Mouse (Mus musculus): ENCODE results near the gene Tecta.

Tecta gene

GRCm38 (mm10) chr9:42399829-42400228, at the start of gene Tecta:
Tecta (minus strand) TSS chr9:42399929.
- DNase-seq (ENCODE audit: low spot score in 2 of 2), result no peak

GRCm38 (mm10) chr9:42449043-42449442, 49.3 kb upstream of the Tecta start:
- DNase-seq (ENCODE audit: low spot score in 2 of 2), result no peak

GRCm38 (mm10) chr9:42442100-42442499, 42.4 kb upstream of the Tecta start:
- DNase-seq (ENCODE audit: low spot score in 2 of 2), result no peak

GRCm38 (mm10) chr9:42441234-42441633, 41.5 kb upstream of the Tecta start:
- no peak for DNase-seq (ENCODE audit: low spot score in 2 of 2)

- no peak for DNase-seq (ENCODE audit: low spot score in 2 of 2)
These were observed 39.7 kb upstream of the Tecta start for GRCm38 (mm10) chr9:42439446-42439845.

- no peak for DNase-seq (ENCODE audit: low spot score in 2 of 2)
These were observed 32.4 kb upstream of the Tecta start for GRCm38 (mm10) chr9:42432155-42432554.

- DNase-seq (ENCODE audit: low spot score in 2 of 2), result no peak
These were observed 31.9 kb upstream of the Tecta start for GRCm38 (mm10) chr9:42431606-42432005.

GRCm38 (mm10) chr9:42428060-42428924, 28.6 kb upstream of the Tecta start:
- no peak for DNase-seq (ENCODE audit: low spot score in 2 of 2)

- no peak for DNase-seq (ENCODE audit: low spot score in 2 of 2)
These were observed 27.1 kb upstream of the Tecta start for GRCm38 (mm10) chr9:42426661-42427358.

- no peak for DNase-seq (ENCODE audit: low spot score in 2 of 2)
These were observed 23.9 kb upstream of the Tecta start for GRCm38 (mm10) chr9:42423649-42424048.

GRCm38 (mm10) chr9:42419687-42420086, 20.0 kb upstream of the Tecta start:
- DNase-seq (ENCODE audit: low spot score in 2 of 2), result no peak

GRCm38 (mm10) chr9:42418786-42419185, 19.1 kb upstream of the Tecta start:
- DNase-seq (ENCODE audit: low spot score in 2 of 2), result no peak

GRCm38 (mm10) chr9:42417352-42417952, 17.7 kb upstream of the Tecta start:
- no peak for DNase-seq (ENCODE audit: low spot score in 2 of 2)

- no peak for DNase-seq (ENCODE audit: low spot score in 2 of 2)
These were observed 15.5 kb upstream of the Tecta start for GRCm38 (mm10) chr9:42415184-42415583.

GRCm38 (mm10) chr9:42413345-42413744, 13.6 kb upstream of the Tecta start:
- DNase-seq (ENCODE audit: low spot score in 2 of 2), result no peak

GRCm38 (mm10) chr9:42411296-42411695, 11.6 kb upstream of the Tecta start:
- no peak for DNase-seq (ENCODE audit: low spot score in 2 of 2)

- DNase-seq (ENCODE audit: low spot score in 2 of 2), result no peak
These were observed 6.0 kb upstream of the Tecta start for GRCm38 (mm10) chr9:42405736-42406135.

- DNase-seq (ENCODE audit: low spot score in 2 of 2), result no peak
These were observed 1.8 kb upstream of the Tecta start for GRCm38 (mm10) chr9:42401486-42401885.

- DNase-seq (ENCODE audit: low spot score in 2 of 2), result no peak
These were observed 3.6 kb downstream of the Tecta start for GRCm38 (mm10) chr9:42396141-42396540.

- DNase-seq (ENCODE audit: low spot score in 2 of 2), result no peak
These were observed 4.8 kb downstream of the Tecta start for GRCm38 (mm10) chr9:42394903-42395302.

- no peak for DNase-seq (ENCODE audit: low spot score in 2 of 2)
These were observed 5.4 kb downstream of the Tecta start for GRCm38 (mm10) chr9:42394321-42394720.

- no peak for DNase-seq (ENCODE audit: low spot score in 2 of 2)
These were observed 6.8 kb downstream of the Tecta start for GRCm38 (mm10) chr9:42392927-42393326.

GRCm38 (mm10) chr9:42388490-42388889, 11.2 kb downstream of the Tecta start:
- DNase-seq (ENCODE audit: low spot score in 2 of 2), result no peak

Measured in urinary bladder, adult 18-20 months (tissue).